Mouse (Mus musculus) intestine, embryonic 14.5 days (tissue): ENCODE data around the gene Bahcc1. TPM values are rescaled to one million over a fixed set of nuclear protein-coding genes. Genes with fewer than 3 reads are reported as not detected.

Source experiments
- ATAC-seq: fragments of 200-750 bp; cut with Nextera tagmentation; replicated peaks from 2 replicates; pipeline ENCODE4 v1.8.0; 2017; ENCODE audit warnings: low read depth, moderate number of reproducible peaks, moderate TSS enrichment, moderate library complexity; ENCODE audit not compliant: low FRiP score, low TSS enrichment
- DNase-seq: peaks from one replicate; pipeline ENCODE4 v3.0.0-alpha.2; 2018; ENCODE audit warnings: low spot score
- H3K27ac ChIP-seq: fragments of 300-500 bp; sonication (generic); 2 replicates; pipeline ENCODE4 v1.5.1; 2014; ENCODE audit warnings: low read depth, mild to moderate bottlenecking, control low read depth
- H3K27me3 ChIP-seq: fragments of 300-500 bp; sonication (generic); replicated peaks from 2 replicates; pipeline ENCODE4 v1.6.1; 2014; ENCODE audit warnings: low read length, control low read depth; ENCODE audit not compliant: control insufficient read depth, insufficient read depth
- H3K36me3 ChIP-seq: fragments of 300-500 bp; sonication (generic); 2 replicates; pipeline ENCODE4 v1.6.1; 2014; ENCODE audit warnings: low read length, control low read depth; ENCODE audit not compliant: control insufficient read depth, insufficient read depth
- H3K4me1 ChIP-seq: fragments of 300-500 bp; sonication (generic); replicated peaks from 2 replicates; pipeline ENCODE4 v1.6.1; 2014; ENCODE audit warnings: low read length, control low read depth, mixed read lengths; ENCODE audit not compliant: control insufficient read depth, insufficient read depth
- H3K4me2 ChIP-seq: fragments of 300-500 bp; sonication (generic); 2 replicates; pipeline ENCODE4 v1.6.1; 2014; ENCODE audit warnings: low read length
- H3K4me3 ChIP-seq: fragments of 300-500 bp; sonication (generic); 2 replicates; pipeline ENCODE4 v1.5.1; 2014; ENCODE audit warnings: low read depth, low read length, control low read depth, mixed read lengths
- H3K9ac ChIP-seq: fragments of 300-500 bp; sonication (generic); 2 replicates; pipeline ENCODE4 v1.6.1; 2014; ENCODE audit warnings: mild to moderate bottlenecking, low read length
- H3K9me3 ChIP-seq: fragments of 300-500 bp; sonication (generic); 2 replicates; pipeline ENCODE4 v1.6.1; 2016; ENCODE audit warnings: low read length, control low read depth; ENCODE audit not compliant: control insufficient read depth
- WGBS: fragments of 180-500 bp; shearing (Covaris S2); extraction: QIAGEN DNeasy Blood & Tissue Kit; methylation state at CpG from one replicate; pipeline ENCODE4 v1.1.7; 2014; 5-methylcytosine and 5-hydroxymethylcytosine counted together
- polyA plus RNA-seq: library from polyadenylated mRNA; unstranded; fragments of >200 nt; fragmentation: Nextera tagmentation; extraction: Ambion mirVana; gene quantifications from 2 replicates; pipeline ENCODE4 v1.2.1, GENCODE M21; 2014

Gene Bahcc1
- polyA plus RNA-seq, 1 experiment from 2014 or later: 12.7 TPM

DNA sequence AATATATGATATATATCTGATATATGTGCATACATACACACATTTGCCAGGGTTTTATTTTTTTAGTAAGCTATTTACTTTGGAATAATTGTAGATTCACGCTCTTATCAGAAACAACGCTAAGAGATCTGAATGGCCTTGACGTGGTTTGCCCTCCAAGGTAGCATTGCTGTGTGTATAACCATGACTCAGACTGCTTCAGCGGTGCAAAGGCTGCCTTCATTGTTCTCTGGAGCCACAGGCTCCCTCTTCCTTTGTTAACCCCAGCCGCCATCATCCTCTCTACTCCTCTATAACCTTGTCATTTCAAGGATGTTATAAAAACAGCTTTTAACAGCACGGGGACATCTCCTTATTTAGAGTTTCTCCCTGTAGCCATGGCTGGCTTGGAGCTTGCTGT, 32.1 kb upstream of the Bahcc1 start:
- Histone ChIP-seq H3K4me2 (no peak overlapping the region), H3K27ac (no peak overlapping the region), H3K9me3 (no peaks in the 10 kb centered on the region), H3K9ac (no peak overlapping the region), H3K4me3 (no peak overlapping the region), H3K4me1 (peaks cover 18% of the 10 kb centered on the region; the same call in 1 of the 2 replicates), H3K27me3 (no peaks in the 10 kb centered on the region), H3K36me3 (no peaks in the 10 kb centered on the region)
- ATAC-seq: no peak
- DNase-seq: no peak
- 73% methylated on average over 6 of the region's 6 CpGs for WGBS

DNA sequence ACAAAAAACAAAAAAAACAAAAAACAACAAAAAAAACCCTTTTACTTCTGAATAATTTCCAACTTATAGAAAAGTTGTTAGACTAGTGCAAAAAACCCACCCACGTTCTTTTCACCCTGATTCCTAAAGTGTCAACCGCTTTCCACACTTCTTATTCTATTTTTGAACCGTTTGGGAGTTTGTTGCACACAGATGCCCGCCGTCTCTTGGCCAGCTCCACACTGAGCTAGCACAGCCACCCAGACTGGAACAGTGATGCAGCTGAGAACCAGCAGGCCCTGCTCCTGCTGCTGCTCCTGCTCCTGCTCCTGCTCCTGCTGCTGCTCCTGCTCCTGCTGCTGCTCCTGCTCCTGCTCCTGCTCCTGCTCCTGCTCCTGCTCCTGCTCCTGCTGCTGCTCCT, 28.5 kb upstream of the Bahcc1 start:
- WGBS: 95% methylated on average over 5 of the region's 5 CpGs
- Histone ChIP-seq H3K4me3 (no peak overlapping the region), H3K36me3 (no peaks in the 10 kb centered on the region), H3K4me1 (peaks cover 26% of the 10 kb centered on the region; the same call in 1 of the 2 replicates), H3K9ac (no peak overlapping the region), H3K9me3 (no peaks in the 10 kb centered on the region), H3K27ac (no peak overlapping the region), H3K4me2 (no peak overlapping the region), H3K27me3 (no peaks in the 10 kb centered on the region)
- ATAC-seq (no peak), DNase-seq (no peak)

DNA sequence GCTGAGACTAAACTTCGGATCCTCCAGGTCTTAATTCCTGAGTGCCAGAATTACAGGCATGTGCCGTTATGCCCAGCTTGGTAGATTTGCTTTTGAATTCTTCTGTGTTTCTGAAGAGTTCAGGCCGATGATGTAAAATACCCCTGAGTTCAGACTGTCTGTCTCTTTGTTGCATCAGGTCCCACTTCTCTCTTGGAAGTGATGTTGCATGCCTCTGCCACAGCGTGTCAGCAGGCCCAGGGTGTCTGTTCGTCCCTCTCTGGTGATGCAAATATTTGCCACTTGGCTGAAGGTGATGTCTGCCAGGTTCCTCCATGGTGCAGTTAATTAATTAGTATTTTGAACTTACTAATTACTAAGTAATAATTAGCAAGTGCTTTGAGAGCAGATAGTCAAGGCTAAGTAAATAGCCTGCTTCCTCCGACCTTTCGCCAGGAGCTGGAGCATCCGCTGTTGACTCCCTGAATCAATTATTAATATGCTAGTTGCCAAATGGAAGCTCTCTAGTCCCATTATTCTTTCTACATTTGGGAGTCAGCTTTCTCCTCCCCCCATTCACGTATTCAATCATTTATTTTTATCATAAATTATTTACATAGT, 26.6 kb upstream of the Bahcc1 start:
- Histone ChIP-seq H3K36me3 (no peaks in the 10 kb centered on the region), H3K27me3 (no peaks in the 10 kb centered on the region), H3K27ac (peak overlapping the region; percentile 60; the same call in 1 of the 2 replicates), H3K9ac (no peak overlapping the region), H3K4me2 (peak overlapping the region; percentile 6; the same call in 1 of the 2 replicates), H3K4me3 (no peak overlapping the region), H3K9me3 (no peaks in the 10 kb centered on the region), H3K4me1 (peaks cover 17% of the 10 kb centered on the region; the same call in 1 of the 2 replicates)
- no peak for ATAC-seq
- DNase-seq: no peak
- WGBS: 61% methylated on average over 9 of the region's 9 CpGs

DNA sequence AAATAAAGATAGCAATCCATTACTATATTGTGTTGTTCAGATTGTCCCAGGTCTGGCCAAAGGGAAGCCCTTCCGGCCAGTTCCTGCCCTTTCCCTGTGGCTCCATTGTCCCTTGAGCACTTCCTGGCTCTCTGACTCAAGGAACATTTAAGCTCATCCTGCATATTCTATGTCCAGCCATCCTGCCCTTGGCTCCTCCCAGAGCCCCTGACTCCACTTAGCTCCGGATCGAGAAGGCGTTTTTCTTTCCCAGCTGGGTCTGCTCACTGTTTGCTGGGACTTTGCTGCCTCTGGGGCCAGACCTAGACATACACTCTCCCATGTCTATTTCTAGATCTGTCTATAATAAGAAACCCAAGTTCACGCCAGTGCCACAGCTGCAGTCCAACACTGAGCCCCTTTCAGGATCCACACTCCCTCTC, 26.1 kb upstream of the Bahcc1 start:
- peak; percentile 63 for DNase-seq
- Histone ChIP-seq H3K36me3 (no peaks in the 10 kb centered on the region), H3K27ac (peak overlapping the region; percentile 60; the same call in 1 of the 2 replicates), H3K27me3 (no peaks in the 10 kb centered on the region), H3K4me2 (peak overlapping the region; percentile 6; the same call in 1 of the 2 replicates), H3K9me3 (no peaks in the 10 kb centered on the region), H3K9ac (no peak overlapping the region), H3K4me3 (no peak overlapping the region), H3K4me1 (peaks cover 17% of the 10 kb centered on the region; the same call in 1 of the 2 replicates)
- WGBS: 21% methylated on average over 5 of the region's 5 CpGs
- ATAC-seq: peak; percentile 70; the same call in 1 of the 2 replicates

DNA sequence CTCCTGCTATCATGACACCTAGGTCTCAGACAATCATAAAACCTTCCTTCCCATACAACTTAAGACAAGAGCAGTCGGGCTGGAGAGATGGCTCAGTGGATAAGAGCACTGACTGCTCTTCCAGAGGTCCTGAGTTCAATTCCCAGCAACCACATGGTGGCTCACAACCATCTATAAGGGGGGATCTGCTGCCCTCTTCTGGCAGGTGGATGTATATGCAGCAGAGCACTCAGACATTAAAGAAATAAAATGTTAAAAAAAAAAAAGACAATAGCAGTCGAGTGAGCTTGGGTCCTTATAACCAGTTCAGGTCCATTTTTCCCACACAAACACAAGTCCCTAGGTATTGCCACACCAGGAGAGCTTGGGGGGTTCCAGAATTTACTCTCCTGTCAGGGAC, 23.9 kb upstream of the Bahcc1 start:
- no peak overlapping the region for H3K4me2 ChIP-seq
- H3K27ac ChIP-seq: no peak overlapping the region
- no peak overlapping the region for H3K4me3 ChIP-seq
- no peaks in the 10 kb centered on the region for H3K27me3 ChIP-seq
- no peak for DNase-seq
- H3K36me3 ChIP-seq: no peaks in the 10 kb centered on the region
- no peak overlapping the region for H3K9ac ChIP-seq
- 64% methylated on average over 2 of the region's 2 CpGs for WGBS
- peaks cover 17% of the 10 kb centered on the region; the same call in 1 of the 2 replicates for H3K4me1 ChIP-seq
- H3K9me3 ChIP-seq: peaks cover 4% of the 10 kb centered on the region; the same call in 1 of the 2 replicates
- ATAC-seq: no peak

DNA sequence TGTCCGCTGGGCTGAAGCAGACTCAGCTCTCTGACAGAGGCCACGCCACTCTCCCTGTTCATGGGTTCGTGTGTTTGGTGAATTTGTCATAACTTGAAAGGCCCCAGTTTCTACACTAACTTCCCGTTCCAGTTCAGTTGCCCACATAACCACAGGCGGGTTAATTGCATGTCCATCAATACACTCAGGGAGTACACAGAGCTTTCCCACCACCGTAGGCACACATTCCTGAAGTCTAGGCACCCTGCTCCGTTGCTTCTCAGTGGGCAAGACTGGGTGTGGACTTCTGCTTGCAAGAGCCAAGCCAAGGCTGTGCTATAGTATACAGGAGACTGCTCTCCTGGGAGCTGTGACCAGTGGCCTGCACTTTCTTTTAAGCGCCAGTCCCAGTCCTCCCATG, 23.3 kb upstream of the Bahcc1 start:
- Histone ChIP-seq H3K27ac (no peak overlapping the region), H3K36me3 (no peaks in the 10 kb centered on the region), H3K4me2 (no peak overlapping the region), H3K4me1 (peaks cover 17% of the 10 kb centered on the region; the same call in 1 of the 2 replicates), H3K4me3 (no peak overlapping the region), H3K27me3 (no peaks in the 10 kb centered on the region), H3K9me3 (peaks cover 6% of the 10 kb centered on the region; the same call in 1 of the 2 replicates), H3K9ac (no peak overlapping the region)
- 68% methylated on average over 8 of the region's 8 CpGs for WGBS
- no peak for DNase-seq
- ATAC-seq: no peak

DNA sequence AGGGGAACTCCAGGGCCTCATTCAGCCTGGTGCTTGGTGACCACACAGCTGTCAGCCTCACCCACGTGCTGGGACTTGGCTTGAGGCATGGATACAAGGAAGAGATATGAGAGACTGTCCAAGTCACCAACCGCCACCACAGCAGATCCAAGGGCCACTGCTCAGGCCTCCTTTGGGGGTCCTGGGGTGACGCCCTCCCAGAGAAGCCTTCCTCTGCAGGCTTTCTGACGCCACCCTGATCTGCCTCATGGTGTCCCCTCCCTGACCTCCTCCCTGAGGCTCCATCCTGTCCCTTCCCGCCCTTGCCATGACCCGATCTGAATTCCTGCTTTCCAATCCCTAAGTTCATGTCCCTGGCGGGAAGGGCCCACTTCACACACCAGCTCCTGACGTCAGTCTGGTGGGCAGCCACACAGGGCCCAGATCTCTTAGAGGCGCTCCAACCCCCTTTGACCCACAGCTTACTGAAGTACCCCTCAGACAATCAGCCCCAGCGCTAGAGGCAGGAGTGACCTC, 17.0 kb upstream of the Bahcc1 start:
- H3K27ac ChIP-seq: peak overlapping the region; percentile 85
- H3K27me3 ChIP-seq: no peaks in the 10 kb centered on the region
- peaks cover 36% of the 10 kb centered on the region for H3K4me1 ChIP-seq
- WGBS: 49% methylated on average over 10 of the region's 10 CpGs
- ATAC-seq (peak; percentile 40; the same call in 1 of the 2 replicates), DNase-seq (no peak)
- H3K9me3 ChIP-seq: peaks cover 6% of the 10 kb centered on the region; the same call in 1 of the 2 replicates
- no peak overlapping the region for H3K4me3 ChIP-seq
- no peak overlapping the region; the same call in 1 of the 2 replicates for H3K4me2 ChIP-seq
- no peaks in the 10 kb centered on the region for H3K36me3 ChIP-seq
- H3K9ac ChIP-seq: no peak overlapping the region

DNA sequence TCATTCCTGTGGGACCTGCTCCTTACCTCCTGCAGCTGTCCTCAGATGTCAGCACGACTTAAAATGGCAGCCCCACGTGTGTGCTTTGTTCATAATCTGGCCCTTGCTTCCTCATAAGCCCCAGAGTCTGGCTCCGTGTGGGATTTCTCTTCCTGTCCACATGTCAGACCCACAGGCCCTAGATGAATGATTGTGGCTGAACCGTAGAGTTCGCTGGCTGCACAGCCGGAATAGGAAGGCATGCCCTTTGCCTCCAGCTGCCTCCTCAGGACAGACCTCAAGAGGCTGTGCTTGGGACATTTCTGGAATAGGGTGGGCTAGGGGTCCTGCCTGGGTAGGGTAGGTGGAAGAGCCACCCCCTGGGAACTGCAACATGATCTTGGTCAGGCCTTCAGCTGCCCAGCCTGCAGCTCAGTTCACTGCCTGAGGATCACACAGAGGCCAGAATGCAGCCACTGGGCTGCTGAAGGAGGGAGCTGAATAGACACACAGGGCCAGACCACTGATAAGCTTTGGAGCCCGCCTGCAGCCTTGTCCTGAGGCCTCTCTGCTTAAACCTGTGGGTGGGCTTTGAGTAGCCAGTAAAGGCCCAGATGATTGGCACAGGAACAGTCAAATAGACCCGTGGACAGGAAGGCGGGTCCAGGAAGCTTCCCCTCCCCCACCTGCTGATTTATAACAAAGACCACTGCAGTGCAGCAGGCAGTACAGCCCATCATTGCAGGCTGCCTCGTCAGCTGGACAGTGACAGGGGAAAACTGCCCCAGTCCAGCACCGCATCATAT, 16.0 kb upstream of the Bahcc1 start:
- Histone ChIP-seq H3K27ac (peak overlapping the region; percentile 85), H3K36me3 (no peaks in the 10 kb centered on the region), H3K9me3 (peaks cover 6% of the 10 kb centered on the region; the same call in 1 of the 2 replicates), H3K4me1 (peaks cover 45% of the 10 kb centered on the region), H3K9ac (peak overlapping the region; percentile 16; the same call in 1 of the 2 replicates), H3K4me3 (no peak overlapping the region), H3K4me2 (peak overlapping the region; percentile 15; the same call in 1 of the 2 replicates), H3K27me3 (no peaks in the 10 kb centered on the region)
- ATAC-seq: peak; percentile 37
- DNase-seq: peak; percentile 76
- whole genome bisulfite sequencing: 17% methylated on average over 11 of the region's 11 CpGs
